Mouse (Mus musculus): ENCODE measurements at regions not wholly inside any gene's neighbourhood (a gene's known extent, or its start where the extent isn't known, plus 50 kb on each side); places are given as distances from the start of the nearest gene placed in this dataset.
"Not testable (repeated sequence)": the region's sequence is repeated elsewhere in the genome, so short reads cannot be mapped to it uniquely, and the experiment has no call there.

- DNase-seq (ENCODE audit: extremely low read depth, low read depth, low spot score): no peak
These were observed 745.1 kb upstream of the Gm19410 start for GRCm38 (mm10) chr8:35020480-35020879.

GRCm38 (mm10) chr8:35022649-35023048, 742.9 kb upstream of the Gm19410 start:
- no peak for DNase-seq (ENCODE audit: extremely low read depth, low read depth, low spot score)

- no peak for DNase-seq (ENCODE audit: extremely low read depth, low read depth, low spot score)
These were observed 717.8 kb upstream of the Gm19410 start for GRCm38 (mm10) chr8:35047798-35048197.

DNA sequence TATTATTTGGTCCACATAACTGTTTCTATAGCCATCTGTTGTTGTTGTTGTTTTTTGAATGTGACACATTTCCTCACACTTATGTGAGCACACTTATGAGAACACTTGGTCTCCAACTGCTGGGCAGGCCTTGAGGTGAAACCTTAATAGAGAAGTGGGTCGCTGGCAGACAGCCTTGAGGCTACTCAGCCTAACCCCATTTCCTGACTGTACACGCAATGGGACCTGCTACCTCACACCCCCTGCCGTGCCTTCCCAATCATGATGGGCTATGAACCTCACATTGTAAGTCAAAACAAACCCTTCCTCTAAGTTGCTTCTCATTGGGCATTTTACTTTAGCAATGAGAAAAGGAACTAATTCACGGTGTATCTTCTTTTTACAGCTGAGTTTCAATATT, 712.1 kb upstream of the Gm19410 start:
- no peak for DNase-seq (ENCODE audit: extremely low read depth, low read depth, low spot score)

- DNase-seq (ENCODE audit: extremely low read depth, low read depth, low spot score): no peak
These were observed 704.5 kb upstream of the Gm19410 start for GRCm38 (mm10) chr8:35061048-35061447.

DNA sequence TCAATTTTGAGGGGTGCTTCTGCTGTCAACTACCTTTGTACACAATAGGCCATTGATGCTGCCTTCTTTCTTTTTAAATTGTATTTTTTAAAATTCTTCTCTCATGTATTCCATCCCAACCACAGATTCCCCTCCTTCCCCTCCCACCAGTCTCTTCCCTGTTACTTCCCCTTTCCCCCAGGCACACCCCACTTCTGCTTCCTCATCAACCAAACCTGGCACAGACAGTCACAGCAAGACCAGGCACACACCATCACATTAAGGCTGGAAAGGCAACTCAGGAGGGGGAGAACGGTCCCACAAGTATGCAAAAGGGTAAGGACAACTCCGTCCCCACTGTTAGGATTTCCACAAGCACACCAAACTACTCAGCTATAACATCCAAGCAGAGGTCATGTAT, 697.4 kb upstream of the Gm19410 start:
- no peak for DNase-seq (ENCODE audit: extremely low read depth, low read depth, low spot score)

GRCm38 (mm10) chr8:35070246-35070989, 695.2 kb upstream of the Gm19410 start:
- DNase-seq (ENCODE audit: extremely low read depth, low read depth, low spot score): no peak

- DNase-seq (ENCODE audit: extremely low read depth, low read depth, low spot score): no peak
These were observed 689.6 kb upstream of the Gm19410 start for GRCm38 (mm10) chr8:35075971-35076370.

DNA sequence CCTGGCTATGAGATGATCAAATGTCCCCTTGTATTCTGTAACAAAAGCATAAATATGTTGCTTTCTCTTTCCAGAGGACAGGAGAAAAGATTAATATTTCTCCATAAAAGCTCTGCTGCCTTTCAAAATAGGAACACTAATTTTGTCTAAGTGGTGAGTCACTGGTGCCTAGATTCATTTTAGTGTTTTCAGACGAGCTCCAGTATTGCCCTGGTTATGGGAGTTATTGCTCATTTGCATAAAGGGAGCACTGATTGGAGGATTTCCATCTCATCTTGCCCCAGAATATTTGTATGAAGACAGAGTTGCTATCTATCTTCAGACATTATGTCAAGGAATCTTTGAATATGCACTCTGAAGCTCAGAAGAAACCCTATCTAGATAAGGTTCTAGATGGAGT, 682.4 kb upstream of the Gm19410 start:
- DNase-seq (ENCODE audit: extremely low read depth, low read depth, low spot score): no peak

DNA sequence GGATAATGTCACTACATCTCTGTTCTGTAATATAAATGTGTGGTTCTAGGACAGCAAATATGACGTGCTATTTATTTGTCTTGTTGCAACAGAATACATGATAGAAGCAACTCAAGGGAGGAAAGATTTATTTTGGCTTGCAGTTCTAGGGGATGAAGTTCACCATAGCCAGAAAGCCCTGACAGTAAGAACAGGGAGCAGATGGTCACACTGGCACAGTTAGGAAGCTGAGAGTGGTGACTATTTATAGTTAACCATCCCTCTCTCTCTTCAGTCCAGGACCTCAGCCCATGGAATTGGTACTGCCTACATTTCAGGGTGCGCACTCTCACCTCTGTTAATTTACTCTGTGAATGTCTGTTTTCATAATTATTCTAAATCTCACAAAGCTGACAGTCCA, 678.5 kb upstream of the Gm19410 start:
- no peak for DNase-seq (ENCODE audit: extremely low read depth, low read depth, low spot score)

DNA sequence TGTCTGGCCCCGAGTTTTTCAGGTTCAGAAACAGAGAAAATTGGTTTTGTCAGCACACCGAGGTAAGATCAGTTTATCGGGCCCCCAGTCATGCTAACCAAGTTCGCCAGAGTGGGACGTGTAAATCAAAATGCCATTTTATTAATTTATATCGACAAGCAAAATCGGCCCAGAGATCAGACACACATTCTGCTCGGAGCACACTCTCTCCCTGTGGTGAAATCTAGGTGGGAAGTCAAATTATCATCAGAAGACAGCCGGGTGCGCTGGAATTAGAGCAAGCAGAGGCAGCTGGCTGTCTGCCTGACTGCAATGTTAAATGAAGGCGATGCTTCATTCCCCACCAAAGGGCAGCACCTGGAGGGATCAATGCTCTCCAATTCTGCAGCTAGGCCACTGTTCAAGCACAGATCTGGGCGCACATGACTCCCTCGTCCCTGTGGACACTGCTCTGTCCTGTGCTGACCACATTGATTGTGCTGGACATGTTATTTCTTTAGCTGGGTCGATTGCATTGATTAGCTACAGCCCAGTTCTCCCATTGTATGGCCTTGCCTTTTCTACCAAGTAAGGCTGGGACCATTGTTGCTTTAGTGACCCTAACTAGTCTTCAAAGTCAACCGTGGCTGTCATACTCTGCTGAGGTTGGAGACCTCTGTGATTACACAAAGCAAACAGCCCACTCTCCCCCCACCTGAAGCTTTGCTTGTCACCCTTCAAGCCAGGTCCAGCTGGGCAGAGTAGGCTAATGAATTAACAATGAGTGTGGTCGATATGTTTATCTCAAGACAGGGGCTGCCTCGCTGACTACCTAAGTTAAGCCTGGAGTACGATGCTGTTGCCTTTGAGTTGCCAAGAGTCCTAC, 677.0 kb upstream of the Gm19410 start:
- DNase-seq (ENCODE audit: extremely low read depth, low read depth, low spot score): no peak

GRCm38 (mm10) chr8:35089519-35089918, 676.1 kb upstream of the Gm19410 start:
- no peak for DNase-seq (ENCODE audit: extremely low read depth, low read depth, low spot score)

- no peak for DNase-seq (ENCODE audit: extremely low read depth, low read depth, low spot score)
These were observed 663.9 kb upstream of the Gm19410 start for GRCm38 (mm10) chr8:35101701-35102100.

- DNase-seq (ENCODE audit: extremely low read depth, low read depth, low spot score): not testable (repeated sequence)
These were observed 663.5 kb upstream of the Gm19410 start for GRCm38 (mm10) chr8:35102102-35102501.

DNA sequence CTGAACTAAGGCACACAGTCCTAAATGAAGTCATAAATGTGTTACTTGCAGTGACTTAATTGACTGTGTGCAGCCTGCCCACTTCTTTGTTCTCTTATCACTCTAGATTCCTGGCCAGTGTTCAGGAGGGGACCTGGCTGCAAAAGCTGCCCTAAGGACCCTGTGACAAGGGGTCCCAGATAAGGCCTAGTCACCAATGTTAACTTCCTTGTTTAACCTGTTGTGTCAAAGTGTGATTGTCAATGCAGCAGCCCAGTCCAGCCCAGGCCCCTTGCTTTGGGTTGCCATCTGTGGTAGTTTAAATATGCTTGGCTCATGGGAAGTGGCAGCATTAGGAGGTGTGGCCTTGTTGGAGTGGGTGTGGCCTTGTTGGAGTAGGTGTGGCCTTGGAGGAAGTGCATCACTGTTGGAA, 661.1 kb upstream of the Gm19410 start:
- DNase-seq (ENCODE audit: extremely low read depth, low read depth, low spot score): not testable (repeated sequence)

DNA sequence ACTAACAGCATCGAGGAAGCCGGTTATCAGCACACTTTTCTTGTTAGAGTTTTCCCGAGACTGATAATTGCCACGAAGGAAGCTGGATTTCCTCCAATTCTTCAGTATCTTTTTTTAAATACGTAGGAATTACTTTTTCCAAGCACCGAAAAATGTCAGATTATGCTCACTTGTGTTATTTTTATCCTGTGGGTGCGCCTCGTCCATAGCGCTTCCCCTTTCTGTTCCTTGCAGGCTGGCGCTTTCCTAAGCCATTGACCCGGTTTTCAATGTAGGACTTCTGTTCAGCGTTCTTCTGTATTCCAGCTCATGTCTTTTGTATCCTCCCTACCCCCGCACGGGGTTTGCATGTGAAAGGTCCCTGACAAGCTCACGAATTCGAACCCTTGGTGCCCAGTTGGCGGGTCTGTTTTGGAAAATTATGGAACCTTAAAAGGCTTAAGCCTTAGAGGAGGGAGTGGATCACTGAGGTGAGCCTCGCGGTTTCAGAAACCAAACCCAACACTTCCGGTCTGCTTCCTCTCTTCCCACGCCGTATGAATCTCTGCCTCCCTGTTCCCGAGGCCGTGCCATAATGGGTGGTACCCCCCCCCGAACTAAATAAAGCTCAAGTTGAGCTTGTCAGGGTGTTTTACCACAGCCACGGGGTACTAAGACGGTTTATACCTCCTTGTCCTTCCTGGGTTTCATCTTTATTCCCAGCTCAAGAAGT, 655.9 kb upstream of the Gm19410 start:
- no peak for DNase-seq (ENCODE audit: extremely low read depth, low read depth, low spot score)

DNA sequence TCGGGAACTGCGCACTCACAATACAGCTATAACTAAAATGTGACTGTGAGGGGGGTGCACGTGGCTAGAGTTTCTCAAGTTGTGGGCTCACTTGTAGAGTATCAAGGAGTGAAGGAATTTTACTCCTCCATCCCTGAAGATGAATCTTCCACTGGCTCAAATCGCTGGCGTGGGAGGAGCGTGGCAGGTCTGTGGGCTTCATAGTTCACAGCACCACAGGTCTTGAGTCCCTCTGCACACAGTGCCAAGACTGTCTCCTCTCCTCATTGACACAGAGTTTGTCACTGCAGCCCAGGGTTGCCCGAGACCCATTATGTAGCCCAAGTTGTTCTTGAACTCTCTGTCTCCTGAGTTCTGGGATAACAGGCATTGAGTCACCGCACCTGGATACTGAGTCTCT, 655.3 kb upstream of the Gm19410 start:
- no peak for DNase-seq (ENCODE audit: extremely low read depth, low read depth, low spot score)

DNA sequence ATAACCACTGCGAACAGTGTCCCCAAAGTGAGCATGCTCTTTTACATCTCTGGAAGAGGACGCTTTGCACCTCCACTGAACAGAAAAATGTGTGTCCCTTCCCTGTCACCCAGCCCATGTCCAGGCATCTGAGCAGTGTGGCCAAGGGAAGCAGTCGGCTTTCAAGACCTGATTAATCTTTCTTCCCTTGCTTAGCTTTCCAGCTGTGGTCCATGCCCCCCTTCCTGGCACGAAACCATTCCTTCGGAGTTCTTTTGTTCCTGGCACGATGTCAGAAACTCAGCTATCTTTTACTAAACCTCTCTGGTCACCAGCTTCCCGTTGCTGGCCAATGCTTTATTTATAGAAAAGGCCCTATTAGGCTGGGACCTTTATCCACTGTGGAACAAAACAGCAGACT, 654.5 kb upstream of the Gm19410 start:
- DNase-seq (ENCODE audit: extremely low read depth, low read depth, low spot score): no peak

DNA sequence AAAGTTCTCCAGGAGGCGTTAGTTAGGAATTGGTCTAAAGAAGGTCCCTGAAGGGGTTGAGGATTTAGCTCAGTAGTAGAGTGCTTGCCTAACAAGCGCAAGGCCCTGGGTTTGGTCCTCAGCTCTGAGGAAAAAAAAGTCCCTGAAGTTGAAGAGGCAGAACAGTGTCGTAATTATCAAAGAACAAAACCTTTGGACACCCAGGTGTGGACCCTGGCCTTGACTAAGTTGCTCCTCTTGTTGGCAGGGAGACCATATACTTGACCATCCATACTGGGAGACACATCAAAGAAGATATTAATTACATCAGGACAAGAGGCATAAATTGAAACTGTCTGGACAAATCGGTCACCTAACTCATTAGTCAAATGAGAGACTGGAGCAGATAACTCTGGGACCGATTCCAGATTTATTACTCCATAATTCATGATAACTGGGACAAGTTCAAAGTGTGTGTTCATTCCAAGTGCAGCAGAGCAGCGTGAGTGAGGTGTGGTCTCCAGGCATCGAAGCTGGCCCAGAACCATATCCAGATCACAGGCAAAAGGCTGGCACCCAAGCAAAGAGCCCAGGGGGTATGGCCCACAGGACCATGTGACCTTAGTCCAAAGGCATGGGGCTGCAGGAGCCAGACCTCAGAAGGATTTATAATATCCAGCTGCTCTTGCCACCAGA, 652.9 kb upstream of the Gm19410 start:
- no peak for DNase-seq (ENCODE audit: extremely low read depth, low read depth, low spot score)

DNA sequence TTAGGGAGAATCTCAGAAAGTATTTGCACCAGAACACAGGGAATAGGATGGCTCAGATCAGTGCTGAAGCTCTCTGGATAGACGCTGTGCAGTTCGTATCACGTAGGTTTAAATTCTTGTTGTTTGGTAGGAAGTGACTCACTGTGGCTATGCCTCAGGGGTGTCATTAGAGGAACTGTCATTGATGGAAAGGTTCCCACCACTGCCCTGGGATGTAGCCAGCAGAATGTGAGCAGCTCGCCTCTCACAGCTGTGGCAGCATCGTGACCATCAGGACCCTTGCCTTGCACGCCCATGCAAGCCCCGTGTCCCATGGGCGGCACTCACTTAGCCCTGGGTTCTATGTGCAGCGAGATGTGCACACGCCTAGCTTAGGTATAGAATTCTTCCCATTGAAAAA, 651.6 kb upstream of the Gm19410 start:
- no peak for DNase-seq (ENCODE audit: extremely low read depth, low read depth, low spot score)

DNA sequence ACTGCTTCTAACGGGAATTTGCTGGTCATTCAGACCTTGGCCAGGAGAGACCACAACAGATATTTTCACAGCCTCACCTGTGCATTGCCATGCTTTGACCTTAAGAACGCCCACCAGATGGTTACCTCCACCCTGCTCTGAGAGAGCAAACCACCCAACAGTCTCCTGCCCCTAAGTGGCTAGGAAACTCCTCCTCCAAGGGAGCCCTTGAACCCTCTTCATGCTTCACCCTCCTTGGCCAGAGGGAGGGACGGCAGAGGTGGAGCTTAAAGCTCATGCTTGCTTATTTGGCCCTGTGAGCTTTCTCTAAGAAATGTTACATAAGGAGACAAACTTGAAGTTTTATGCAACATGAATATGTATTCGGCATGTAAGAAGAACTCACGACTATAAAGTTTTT, 645.0 kb upstream of the Gm19410 start:
- no peak for DNase-seq (ENCODE audit: extremely low read depth, low read depth, low spot score)
